Mouse (Mus musculus) hindlimb bud, embryonic 11.5 days (tissue): ENCODE results near the gene Cd7.

ENCODE experiments used
- DNase-seq: peaks from one replicate; pipeline ENCODE4 v3.0.0-alpha.2; 2012; ENCODE audit warnings: low read depth, low spot score; ENCODE audit errors: extremely low spot score

The Cd7 gene

DNA sequence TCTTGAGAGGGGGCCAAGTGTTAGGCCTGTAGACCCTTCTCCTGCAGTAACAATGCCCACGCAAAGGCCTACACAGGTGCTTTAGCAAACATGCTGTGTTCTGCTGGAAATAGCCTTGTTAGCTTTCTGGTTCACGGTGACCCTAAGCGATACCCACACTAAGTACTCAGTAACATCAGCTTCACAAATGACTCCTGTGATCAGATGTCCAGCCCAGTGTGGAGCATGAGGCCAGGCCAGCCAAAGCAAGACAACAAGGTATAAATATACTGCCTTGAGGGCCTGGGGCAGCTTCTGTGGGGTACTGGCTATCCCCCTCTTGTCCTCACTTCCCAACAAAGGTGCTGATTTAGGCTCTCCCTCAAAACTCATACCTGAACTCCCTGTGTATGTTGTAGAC is 46.1 kb downstream of the Cd7 start:
- no peak for DNase-seq

- DNase-seq, result no peak
These were observed 47.4 kb downstream of the Cd7 start for GRCm38 (mm10) chr11:120991791-120992190.

DNA sequence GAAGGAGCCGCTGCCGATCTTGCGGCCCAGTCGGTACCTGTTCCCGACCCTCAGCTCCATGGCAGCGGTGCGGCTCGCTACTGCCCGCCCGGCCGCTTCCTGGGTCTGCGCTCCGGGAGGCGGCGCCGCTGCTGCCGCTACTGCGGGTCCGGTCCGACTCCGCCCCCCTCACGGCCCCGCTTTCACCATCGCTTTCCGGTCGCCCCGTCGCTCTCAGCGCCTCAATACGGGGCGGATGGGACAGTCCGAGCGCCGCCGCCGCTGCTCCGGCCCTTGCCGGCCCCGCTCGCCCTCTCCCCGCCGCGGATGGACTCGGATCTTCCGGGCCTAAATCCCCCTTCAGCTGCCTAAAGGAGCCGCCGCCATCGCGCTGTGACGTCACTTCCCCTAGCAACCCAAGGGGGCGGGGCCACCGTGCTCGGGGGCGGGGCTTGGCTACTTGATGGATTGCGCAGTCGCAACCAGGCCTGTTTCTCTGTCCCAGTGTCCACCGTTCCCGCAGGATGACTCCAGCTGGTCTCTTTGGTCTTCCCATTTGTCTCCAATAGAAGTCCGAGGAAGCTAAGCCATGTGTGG is 48.2 kb downstream of the Cd7 start, which contains the start of gene Csnk1d:
Gene Csnk1d, minus strand, starts transcription at position 380 of the 576 bp plus-strand sequence.
- DNase-seq, result peak; percentile 63

GRCm38 (mm10) chr11:120990126-120990781 is 49.0 kb downstream of the Cd7 start:
- no peak for DNase-seq

DNA sequence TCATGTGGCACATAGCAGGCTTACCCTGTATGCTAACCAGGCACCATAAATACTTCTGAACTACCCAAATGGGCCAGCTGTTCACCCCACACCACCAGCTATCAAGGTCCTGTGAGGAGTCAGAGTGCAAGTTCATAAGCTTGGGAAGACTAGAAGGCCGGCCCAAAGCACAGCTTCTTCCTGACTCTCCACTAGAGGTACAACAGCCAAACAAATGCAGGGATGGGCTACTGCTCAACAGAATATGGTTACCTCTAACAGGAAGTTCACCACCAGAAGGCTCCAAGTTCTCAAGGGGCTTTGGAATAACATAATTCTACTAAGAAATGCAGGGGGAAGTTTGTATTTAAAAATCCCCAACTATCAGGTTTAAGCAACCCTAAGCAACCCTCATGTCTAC is 49.7 kb downstream of the Cd7 start:
- no peak for DNase-seq

DNA sequence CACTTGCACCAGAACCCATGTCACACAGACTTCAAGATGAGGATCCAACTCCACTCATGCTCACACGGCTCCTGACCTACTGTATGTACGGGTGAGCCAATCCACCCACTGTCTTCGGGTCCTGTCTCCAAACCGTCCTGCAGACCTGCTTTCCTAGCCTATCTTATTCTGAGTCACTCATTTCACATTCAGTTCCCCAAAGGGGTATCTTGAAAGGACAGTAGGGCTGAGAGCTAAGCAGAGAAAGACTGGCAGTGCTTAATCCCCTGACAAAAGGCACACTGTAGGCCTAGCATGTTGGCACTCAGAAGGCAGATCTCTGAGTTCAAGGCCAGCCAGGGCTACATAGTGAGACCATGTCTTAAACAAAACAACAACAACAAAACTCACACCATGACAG is 50.8 kb downstream of the Cd7 start:
- no peak for DNase-seq

DNA sequence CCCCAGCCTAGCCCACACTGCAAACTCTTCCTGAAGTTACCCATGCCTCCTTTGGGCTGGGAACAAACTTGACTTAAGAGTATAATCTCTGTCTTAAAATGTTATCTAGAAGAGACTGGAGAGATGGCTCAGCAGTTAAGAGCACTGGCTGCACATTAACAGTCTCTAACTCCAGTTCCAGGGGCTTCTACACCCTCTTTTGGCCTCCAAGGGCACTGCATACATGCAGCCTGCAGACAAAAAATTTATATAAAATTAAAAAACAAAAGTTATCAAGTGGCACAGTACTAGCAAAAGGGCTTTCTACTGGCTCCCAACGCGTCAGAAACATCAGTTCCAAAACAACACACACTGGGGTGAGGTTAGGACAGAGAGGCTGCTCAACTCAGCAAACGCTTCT is 51.6 kb downstream of the Cd7 start:
- DNase-seq, result no peak
